Mouse (Mus musculus): ENCODE results near the gene Runx1. TPM values are rescaled to one million over a fixed set of nuclear protein-coding genes. Genes with fewer than 3 reads are reported as not detected.

Runx1 gene
- polyA plus RNA-seq, 1 experiment from 2014 or later = 0.59 TPM

- Histone ChIP-seq H3K36me3 (ENCODE audit: control insufficient read depth, insufficient read depth, low read length) (no peaks in the 10 kb centered on the region), H3K4me1 (ENCODE audit: control insufficient read depth, insufficient read depth, low read length) (no peaks in the 10 kb centered on the region), H3K27me3 (ENCODE audit: control insufficient read depth, insufficient read depth, low read depth, low read length) (no peaks in the 10 kb centered on the region), H3K4me3 (ENCODE audit: low read depth, low read length) (no peak overlapping the region), H3K9ac (ENCODE audit: low read depth, low read length) (no peak overlapping the region), H3K4me2 (ENCODE audit: low read length) (no peak overlapping the region), H3K9me3 (replicated peaks; ENCODE audit: control insufficient read depth, low read length, poor library complexity, severe bottlenecking) (no peaks in the 10 kb centered on the region), H3K27ac (ENCODE audit: low read length) (no peak overlapping the region)
- no peak for ATAC-seq
- 90% methylated on average over 8 of the region's 8 CpGs for WGBS
Observed at GRCm38 (mm10) chr16:92753139-92753538, 72.8 kb downstream of the Runx1 start.

GRCm38 (mm10) chr16:92748272-92748671 lies 77.7 kb downstream of the Runx1 start:
- no peaks in the 10 kb centered on the region for H3K4me1 ChIP-seq (ENCODE audit: control insufficient read depth, insufficient read depth, low read length)
- H3K27ac ChIP-seq (ENCODE audit: low read length) = no peak overlapping the region
- WGBS = 93% methylated on average over 1 of the region's 1 CpGs
- no peak overlapping the region for H3K4me3 ChIP-seq (ENCODE audit: low read depth, low read length)
- ATAC-seq = no peak
- no peaks in the 10 kb centered on the region for H3K9me3 ChIP-seq (replicated peaks; ENCODE audit: control insufficient read depth, low read length, poor library complexity, severe bottlenecking)
- H3K4me2 ChIP-seq (ENCODE audit: low read length) = no peak overlapping the region
- no peaks in the 10 kb centered on the region for H3K36me3 ChIP-seq (ENCODE audit: control insufficient read depth, insufficient read depth, low read length)
- no peak overlapping the region for H3K9ac ChIP-seq (ENCODE audit: low read depth, low read length)
- H3K27me3 ChIP-seq (ENCODE audit: control insufficient read depth, insufficient read depth, low read depth, low read length) = no peaks in the 10 kb centered on the region

DNA sequence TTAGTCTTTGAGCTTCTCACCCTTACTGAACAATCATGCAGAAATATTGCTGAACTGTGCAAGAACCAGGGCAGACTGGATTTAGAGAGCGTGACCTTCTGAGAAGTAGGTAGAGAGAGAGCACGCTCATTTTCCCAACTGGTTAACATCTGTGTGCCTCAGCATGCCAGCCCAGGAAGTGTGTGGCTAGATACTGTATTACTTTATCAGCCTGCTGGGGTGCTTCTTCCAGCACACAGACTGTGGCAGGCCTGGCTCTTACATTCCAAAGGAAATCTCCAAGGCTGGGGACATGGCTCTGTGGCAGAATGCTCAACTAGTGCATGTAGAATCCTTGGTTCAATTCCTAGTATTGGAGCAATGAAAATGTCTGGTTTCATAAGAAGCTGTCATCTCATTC lies 78.9 kb downstream of the Runx1 start:
- ATAC-seq = no peak
- Histone ChIP-seq H3K4me1 (ENCODE audit: control insufficient read depth, insufficient read depth, low read length) (no peaks in the 10 kb centered on the region), H3K4me3 (ENCODE audit: low read depth, low read length) (no peak overlapping the region), H3K27me3 (ENCODE audit: control insufficient read depth, insufficient read depth, low read depth, low read length) (no peaks in the 10 kb centered on the region), H3K27ac (ENCODE audit: low read length) (no peak overlapping the region), H3K9me3 (replicated peaks; ENCODE audit: control insufficient read depth, low read length, poor library complexity, severe bottlenecking) (no peaks in the 10 kb centered on the region), H3K9ac (ENCODE audit: low read depth, low read length) (no peak overlapping the region), H3K36me3 (ENCODE audit: control insufficient read depth, insufficient read depth, low read length) (no peaks in the 10 kb centered on the region), H3K4me2 (ENCODE audit: low read length) (no peak overlapping the region)
- WGBS = 93% methylated on average over 2 of the region's 2 CpGs

GRCm38 (mm10) chr16:92745239-92745638 lies 80.7 kb downstream of the Runx1 start:
- Histone ChIP-seq H3K4me2 (ENCODE audit: low read length) (no peak overlapping the region), H3K4me3 (ENCODE audit: low read depth, low read length) (no peak overlapping the region), H3K27me3 (ENCODE audit: control insufficient read depth, insufficient read depth, low read depth, low read length) (no peaks in the 10 kb centered on the region), H3K4me1 (ENCODE audit: control insufficient read depth, insufficient read depth, low read length) (no peaks in the 10 kb centered on the region), H3K27ac (ENCODE audit: low read length) (no peak overlapping the region), H3K36me3 (ENCODE audit: control insufficient read depth, insufficient read depth, low read length) (no peaks in the 10 kb centered on the region), H3K9me3 (replicated peaks; ENCODE audit: control insufficient read depth, low read length, poor library complexity, severe bottlenecking) (no peaks in the 10 kb centered on the region), H3K9ac (ENCODE audit: low read depth, low read length) (no peak overlapping the region)
- 79% methylated on average over 3 of the region's 3 CpGs for WGBS
- ATAC-seq = no peak

DNA sequence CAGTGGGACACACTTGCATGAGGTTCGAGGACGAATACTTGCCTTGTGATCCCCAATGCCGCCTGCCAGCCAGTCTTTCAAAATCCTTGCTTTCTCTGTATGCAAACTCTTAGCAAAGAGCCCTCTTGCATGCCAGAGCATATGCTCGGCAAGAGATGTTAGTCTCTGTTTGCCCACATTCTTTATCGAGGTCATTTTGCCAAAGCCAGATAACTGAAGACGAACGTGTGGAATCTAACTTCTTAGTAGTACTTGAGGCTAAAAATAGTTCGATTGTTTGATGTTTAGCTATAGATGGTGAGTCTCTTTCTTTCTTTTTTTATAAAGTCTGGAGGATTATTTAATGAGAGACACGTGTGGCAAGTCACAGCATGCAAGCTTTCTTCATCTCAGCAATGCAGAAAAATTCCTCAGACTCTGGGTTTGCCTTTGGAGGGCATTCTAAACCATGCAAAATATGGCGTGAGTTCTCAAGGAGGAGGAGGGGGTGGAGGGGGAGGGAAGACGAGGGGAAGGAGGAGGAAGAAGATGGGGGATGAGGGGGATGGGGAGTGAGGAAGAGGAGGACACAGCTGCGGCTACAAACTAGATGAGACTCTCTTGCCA lies 81.7 kb downstream of the Runx1 start:
- ATAC-seq = no peak
- H3K4me1 ChIP-seq (ENCODE audit: control insufficient read depth, insufficient read depth, low read length) = no peaks in the 10 kb centered on the region
- no peaks in the 10 kb centered on the region for H3K36me3 ChIP-seq (ENCODE audit: control insufficient read depth, insufficient read depth, low read length)
- H3K9ac ChIP-seq (ENCODE audit: low read depth, low read length) = no peak overlapping the region
- WGBS = 57% methylated on average over 12 of the region's 12 CpGs
- no peak overlapping the region for H3K27ac ChIP-seq (ENCODE audit: low read length)
- no peak overlapping the region for H3K4me2 ChIP-seq (ENCODE audit: low read length)
- no peak overlapping the region for H3K4me3 ChIP-seq (ENCODE audit: low read depth, low read length)
- no peaks in the 10 kb centered on the region for H3K9me3 ChIP-seq (replicated peaks; ENCODE audit: control insufficient read depth, low read length, poor library complexity, severe bottlenecking)
- H3K27me3 ChIP-seq (ENCODE audit: control insufficient read depth, insufficient read depth, low read depth, low read length) = no peaks in the 10 kb centered on the region

DNA sequence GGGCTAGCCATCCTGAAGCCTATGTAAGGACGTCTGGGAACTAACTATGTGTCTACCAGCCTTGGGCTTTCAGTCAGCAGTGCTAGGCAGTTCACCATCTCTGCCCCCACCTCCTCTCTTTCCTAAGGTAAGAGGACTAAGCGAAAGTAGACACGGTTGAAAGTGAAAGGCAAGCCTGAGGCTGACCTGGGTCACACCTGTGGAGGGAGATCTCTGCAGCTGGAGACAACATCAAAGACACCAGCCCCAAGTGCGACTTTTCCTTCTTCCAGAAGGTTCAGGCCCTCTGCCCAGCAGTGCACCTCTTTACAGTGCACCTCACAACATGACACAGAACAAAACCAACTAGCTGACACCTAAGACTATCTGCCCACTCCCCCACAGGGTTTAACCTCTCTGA lies 82.2 kb downstream of the Runx1 start:
- ATAC-seq = no peak
- H3K9ac ChIP-seq (ENCODE audit: low read depth, low read length) = no peak overlapping the region
- no peak overlapping the region for H3K4me3 ChIP-seq (ENCODE audit: low read depth, low read length)
- H3K4me1 ChIP-seq (ENCODE audit: control insufficient read depth, insufficient read depth, low read length) = no peaks in the 10 kb centered on the region
- H3K4me2 ChIP-seq (ENCODE audit: low read length) = no peak overlapping the region
- no peaks in the 10 kb centered on the region for H3K36me3 ChIP-seq (ENCODE audit: control insufficient read depth, insufficient read depth, low read length)
- H3K27me3 ChIP-seq (ENCODE audit: control insufficient read depth, insufficient read depth, low read depth, low read length) = no peaks in the 10 kb centered on the region
- H3K9me3 ChIP-seq (replicated peaks; ENCODE audit: control insufficient read depth, low read length, poor library complexity, severe bottlenecking) = no peaks in the 10 kb centered on the region
- 81% methylated on average over 4 of the region's 4 CpGs for WGBS
- no peak overlapping the region for H3K27ac ChIP-seq (ENCODE audit: low read length)

DNA sequence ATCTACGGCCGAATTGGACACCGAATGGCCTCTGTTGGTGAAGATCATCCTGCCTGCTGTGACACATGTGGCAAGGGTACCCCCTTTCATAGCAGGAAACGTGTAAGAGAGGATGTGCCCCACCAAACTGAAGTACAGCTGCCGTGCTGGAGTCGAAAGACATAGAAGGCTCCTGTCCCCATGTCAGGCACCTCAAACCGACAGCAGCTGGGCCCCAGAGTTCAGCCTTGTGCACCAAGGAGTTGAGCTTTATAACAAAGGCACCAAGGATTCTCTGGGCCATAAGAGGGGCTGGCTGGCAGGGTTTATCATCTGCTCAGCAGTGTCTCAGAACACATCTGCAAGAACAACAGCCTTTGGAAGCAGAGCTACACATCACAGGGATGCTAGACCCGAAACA lies 84.6 kb downstream of the Runx1 start:
- Histone ChIP-seq H3K4me2 (ENCODE audit: low read length) (no peak overlapping the region), H3K27me3 (ENCODE audit: control insufficient read depth, insufficient read depth, low read depth, low read length) (no peaks in the 10 kb centered on the region), H3K36me3 (ENCODE audit: control insufficient read depth, insufficient read depth, low read length) (no peaks in the 10 kb centered on the region), H3K9me3 (replicated peaks; ENCODE audit: control insufficient read depth, low read length, poor library complexity, severe bottlenecking) (no peaks in the 10 kb centered on the region), H3K4me3 (ENCODE audit: low read depth, low read length) (no peak overlapping the region), H3K4me1 (ENCODE audit: control insufficient read depth, insufficient read depth, low read length) (no peaks in the 10 kb centered on the region), H3K27ac (ENCODE audit: low read length) (no peak overlapping the region), H3K9ac (ENCODE audit: low read depth, low read length) (no peak overlapping the region)
- 91% methylated on average over 8 of the region's 8 CpGs for WGBS
- ATAC-seq = no peak

- Histone ChIP-seq H3K9ac (ENCODE audit: low read depth, low read length) (no peak overlapping the region), H3K4me3 (ENCODE audit: low read depth, low read length) (no peak overlapping the region), H3K27ac (ENCODE audit: low read length) (no peak overlapping the region), H3K4me2 (ENCODE audit: low read length) (no peak overlapping the region), H3K9me3 (replicated peaks; ENCODE audit: control insufficient read depth, low read length, poor library complexity, severe bottlenecking) (no peaks in the 10 kb centered on the region), H3K36me3 (ENCODE audit: control insufficient read depth, insufficient read depth, low read length) (no peaks in the 10 kb centered on the region), H3K4me1 (ENCODE audit: control insufficient read depth, insufficient read depth, low read length) (no peaks in the 10 kb centered on the region), H3K27me3 (ENCODE audit: control insufficient read depth, insufficient read depth, low read depth, low read length) (no peaks in the 10 kb centered on the region)
- ATAC-seq = no peak
- 52% methylated on average over 9 of the region's 9 CpGs for WGBS
Observed at GRCm38 (mm10) chr16:92740541-92740940, 85.4 kb downstream of the Runx1 start.

GRCm38 (mm10) chr16:92739997-92740396 lies 86.0 kb downstream of the Runx1 start:
- Histone ChIP-seq H3K4me2 (ENCODE audit: low read length) (no peak overlapping the region), H3K9me3 (replicated peaks; ENCODE audit: control insufficient read depth, low read length, poor library complexity, severe bottlenecking) (no peaks in the 10 kb centered on the region), H3K27me3 (ENCODE audit: control insufficient read depth, insufficient read depth, low read depth, low read length) (no peaks in the 10 kb centered on the region), H3K4me1 (ENCODE audit: control insufficient read depth, insufficient read depth, low read length) (no peaks in the 10 kb centered on the region), H3K9ac (ENCODE audit: low read depth, low read length) (no peak overlapping the region), H3K27ac (ENCODE audit: low read length) (no peak overlapping the region), H3K4me3 (ENCODE audit: low read depth, low read length) (no peak overlapping the region), H3K36me3 (ENCODE audit: control insufficient read depth, insufficient read depth, low read length) (no peaks in the 10 kb centered on the region)
- ATAC-seq = no peak
- WGBS = 55% methylated on average over 12 of the region's 12 CpGs
